Mouse (Mus musculus) kidney, adult 2 months (tissue): Measurements from ENCODE around the gene Wipi1. TPM values are rescaled to one million over a fixed set of nuclear protein-coding genes. Genes with fewer than 3 reads are reported as not detected.

Source experiments
- DNase-seq: peaks from one replicate; pipeline ENCODE4 v3.0.0; 2021
- H3K27ac ChIP-seq: fragments of 200-500 bp; 2 replicates; pipeline ENCODE4 v1.5.1; 2012; ENCODE audit warnings: low read depth, low read length, control low read depth, inconsistent platforms; ENCODE audit not compliant: insufficient read depth
- H3K27me3 ChIP-seq: fragments of 200-500 bp; replicated peaks from 2 replicates; pipeline ENCODE4 v1.6.1; 2012; ENCODE audit warnings: mild to moderate bottlenecking, moderate library complexity, low read length, inconsistent platforms; ENCODE audit not compliant: control insufficient read depth, insufficient read depth
- H3K36me3 ChIP-seq: fragments of 200-500 bp; 2 replicates; pipeline ENCODE4 v1.6.1; 2012; ENCODE audit warnings: mild to moderate bottlenecking, moderate library complexity, low read length, inconsistent platforms; ENCODE audit not compliant: control insufficient read depth, insufficient read depth
- H3K4me1 ChIP-seq: fragments of 200-500 bp; 2 replicates; pipeline ENCODE4 v1.6.1; 2011; ENCODE audit warnings: low read length; ENCODE audit not compliant: control insufficient read depth, insufficient read depth
- H3K4me3 ChIP-seq: fragments of 200-500 bp; 2 replicates; pipeline ENCODE4 v1.5.1; 2011; ENCODE audit warnings: mild to moderate bottlenecking, low read depth, low read length, control low read depth; ENCODE audit not compliant: insufficient read depth
- CTCF ChIP-seq: fragments of 200-500 bp; conservative IDR thresholded peaks from 2 replicates; pipeline ENCODE4 v1.5.1; 2011; ENCODE audit warnings: low read depth, mild to moderate bottlenecking, control low read depth, low read length, moderate library complexity, mixed read lengths; ENCODE audit not compliant: insufficient read depth, insufficient read length
- POLR2A ChIP-seq: fragments of 200-500 bp; IDR thresholded peaks from one replicate; pipeline ENCODE4 v1.6.1; 2011; ENCODE audit warnings: low read depth, low read length, control low read depth
- WGBS: fragments of 180-500 bp; shearing (Covaris S2); methylation state at CpG from one replicate; pipeline ENCODE4 v1.1.7; 2018; 5-methylcytosine and 5-hydroxymethylcytosine counted together
- polyA plus RNA-seq: library from polyadenylated mRNA; depleted of rRNA; stranded (reverse); fragments of >200 nt; gene quantifications from 2 replicates; pipeline ENCODE4 v1.2.3, GENCODE M21; 2012

Wipi1 gene
- polyA plus RNA-seq, 1 experiment = 22.7 TPM

DNA sequence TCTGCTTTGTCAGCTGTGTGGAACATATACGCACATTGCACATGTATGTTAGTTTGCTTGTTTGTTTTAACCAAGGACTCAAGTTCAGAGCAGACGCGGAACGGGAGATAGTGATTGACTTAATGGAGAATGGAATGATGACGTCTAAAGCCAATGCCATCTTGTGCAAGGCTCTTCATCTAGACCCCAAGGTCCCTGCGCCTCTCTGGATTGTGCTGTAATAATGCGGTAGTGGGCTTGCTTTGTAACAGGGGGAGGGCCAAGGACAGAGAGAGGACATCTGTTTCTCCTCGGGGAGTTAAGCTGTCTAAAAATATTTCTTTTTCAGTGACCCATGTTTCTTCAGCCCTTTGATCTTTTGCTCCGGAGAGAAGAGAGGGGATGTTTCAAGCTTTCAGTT, 23.2 kb upstream of the Wipi1 start:
- DNase-seq = no peak
- peaks cover 3% of the 10 kb centered on the region; the same call in 1 of the 2 replicates for H3K4me1 ChIP-seq
- no peaks in the 10 kb centered on the region for H3K36me3 ChIP-seq
- H3K27ac ChIP-seq = no peak overlapping the region
- WGBS = 56% methylated on average over 9 of the region's 9 CpGs
- no peaks in the 10 kb centered on the region for H3K27me3 ChIP-seq
- H3K4me3 ChIP-seq = no peak overlapping the region
- TF ChIP-seq CTCF (no peak), POLR2A (no peak)

DNA sequence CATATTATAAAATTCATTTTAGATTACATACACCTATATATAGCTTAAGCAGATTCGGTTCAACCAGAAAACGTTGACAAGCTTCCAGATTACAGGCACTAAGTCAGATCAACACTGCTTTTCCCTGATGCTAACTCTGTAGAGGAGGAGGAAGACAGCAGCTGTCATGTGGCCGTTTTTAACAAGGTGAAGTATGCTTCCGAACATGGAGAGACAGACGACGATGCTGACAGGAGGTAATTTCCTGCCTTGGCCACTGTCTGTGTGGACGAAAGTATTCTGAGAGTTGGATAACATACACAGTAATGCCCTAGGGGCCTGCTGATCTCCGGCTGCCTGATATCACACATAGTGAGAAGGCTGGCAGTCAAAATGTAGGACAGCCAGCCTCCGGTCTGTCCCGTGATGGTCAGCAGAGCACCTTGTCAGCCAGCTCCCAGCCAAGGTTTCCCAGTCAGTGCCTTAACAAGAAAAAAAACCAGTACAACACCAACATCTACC, 17.3 kb upstream of the Wipi1 start:
- H3K4me1 ChIP-seq = no peaks in the 10 kb centered on the region
- TF ChIP-seq POLR2A = no peak
- no peak for TF ChIP-seq CTCF
- no peak overlapping the region for H3K27ac ChIP-seq
- no peaks in the 10 kb centered on the region for H3K27me3 ChIP-seq
- H3K36me3 ChIP-seq = no peaks in the 10 kb centered on the region
- DNase-seq = no peak
- no peak overlapping the region for H3K4me3 ChIP-seq
- WGBS = 52% methylated on average over 10 of the region's 10 CpGs

DNA sequence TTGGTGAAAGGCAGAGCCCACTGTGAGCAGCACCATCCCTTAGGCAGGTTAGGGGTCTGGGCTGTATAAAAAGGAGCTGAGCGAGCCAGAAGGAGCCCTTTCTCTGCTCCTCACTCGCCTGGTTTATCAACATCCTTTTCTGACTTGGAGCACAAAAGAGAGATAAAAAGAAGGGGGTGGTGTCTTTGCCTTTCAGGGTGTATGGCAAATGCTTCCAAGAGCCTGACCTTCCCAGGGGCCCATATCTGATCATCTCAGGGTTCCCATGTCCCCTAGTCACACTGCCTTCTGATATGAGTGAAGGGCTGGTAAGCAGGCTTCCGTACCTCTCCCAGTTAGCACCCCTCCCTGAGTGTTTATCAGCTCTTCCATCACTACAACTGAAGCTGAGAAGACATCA, 16.3 kb upstream of the Wipi1 start:
- 98% methylated on average over 3 of the region's 3 CpGs for WGBS
- Histone ChIP-seq H3K27ac (no peak overlapping the region), H3K4me3 (no peak overlapping the region), H3K4me1 (peaks cover 3% of the 10 kb centered on the region; the same call in 1 of the 2 replicates), H3K36me3 (no peaks in the 10 kb centered on the region), H3K27me3 (no peaks in the 10 kb centered on the region)
- no peak for TF ChIP-seq POLR2A
- no peak for TF ChIP-seq CTCF
- DNase-seq = no peak

DNA sequence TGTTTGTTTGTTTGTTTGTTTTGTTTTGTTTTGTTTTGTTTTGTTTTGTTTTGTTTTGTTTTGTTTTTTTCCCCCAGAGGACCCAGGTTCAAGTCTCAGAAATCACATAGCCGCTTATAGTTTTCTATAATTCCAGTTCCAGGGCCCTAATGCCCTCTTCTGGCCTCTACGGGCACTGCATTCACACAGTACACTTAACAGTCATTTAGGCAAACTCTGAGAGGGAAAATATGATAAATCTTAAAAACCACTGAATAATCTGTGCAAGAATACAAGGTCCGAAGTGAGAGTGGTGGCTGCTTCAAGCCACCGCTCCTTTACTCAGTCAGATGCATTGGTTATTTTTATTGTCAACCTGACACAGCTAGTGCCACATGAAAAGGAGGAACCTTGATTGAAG, 15.9 kb upstream of the Wipi1 start:
- WGBS = 90% methylated on average over 4 of the region's 4 CpGs
- Histone ChIP-seq H3K4me1 (peaks cover 3% of the 10 kb centered on the region; the same call in 1 of the 2 replicates), H3K36me3 (no peaks in the 10 kb centered on the region), H3K27ac (no peak overlapping the region), H3K4me3 (no peak overlapping the region), H3K27me3 (no peaks in the 10 kb centered on the region)
- DNase-seq = no peak
- peak; percentile 23; the same call in 1 of the 2 replicates for TF ChIP-seq CTCF
- TF ChIP-seq POLR2A = no peak

DNA sequence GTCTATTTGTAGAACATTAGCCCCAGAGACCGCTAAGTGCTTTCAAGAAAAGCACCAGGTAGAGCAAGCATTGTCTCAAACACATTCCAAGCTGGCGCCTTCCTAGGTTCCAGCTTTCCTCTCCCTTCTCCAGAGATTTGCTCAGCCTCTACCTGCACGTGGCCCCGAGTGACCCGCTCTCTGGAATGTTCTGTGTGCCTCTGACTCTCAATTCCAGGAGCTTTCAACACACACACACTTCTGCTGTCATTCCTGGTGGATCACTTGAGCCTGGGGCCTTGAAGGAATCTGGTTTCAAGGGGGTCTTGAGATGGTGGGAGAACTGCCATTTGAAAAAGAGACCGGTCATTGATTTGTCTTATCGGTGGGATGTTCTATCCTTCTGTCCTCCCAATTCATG, 11.5 kb upstream of the Wipi1 start:
- DNase-seq = no peak
- TF ChIP-seq CTCF = no peak
- TF ChIP-seq POLR2A = no peak
- WGBS = 71% methylated on average over 7 of the region's 7 CpGs
- Histone ChIP-seq H3K4me1 (peaks cover 3% of the 10 kb centered on the region; the same call in 1 of the 2 replicates), H3K4me3 (no peak overlapping the region), H3K36me3 (no peaks in the 10 kb centered on the region), H3K27ac (no peak overlapping the region), H3K27me3 (no peaks in the 10 kb centered on the region)

DNA sequence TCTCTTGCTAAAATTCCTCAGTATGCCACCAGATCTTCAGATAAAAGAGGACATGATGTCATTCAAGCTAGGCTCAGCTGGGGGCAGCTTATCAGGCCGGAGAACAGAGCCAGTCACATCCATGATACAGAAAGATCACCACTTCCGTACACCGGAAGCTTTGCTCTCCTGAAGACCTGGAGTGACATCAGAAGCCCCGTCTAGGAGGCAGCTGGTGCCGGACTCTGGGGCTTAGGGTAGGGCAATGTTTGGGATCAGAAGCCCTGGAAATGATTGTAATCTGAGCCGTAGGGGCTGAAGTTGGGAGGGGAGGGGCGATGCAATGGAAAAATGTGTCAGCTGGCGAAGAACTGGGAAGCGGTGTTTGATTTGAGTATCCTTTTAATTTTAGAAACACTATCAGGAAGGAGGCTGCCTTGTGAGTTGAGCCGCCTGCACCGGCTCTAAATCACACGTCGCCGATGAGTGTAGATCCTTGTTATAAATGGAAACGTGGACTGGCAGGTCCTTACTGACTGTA, 10.8 kb upstream of the Wipi1 start:
- peak overlapping the region; percentile 36 for H3K4me3 ChIP-seq
- peaks cover 3% of the 10 kb centered on the region; the same call in 1 of the 2 replicates for H3K4me1 ChIP-seq
- no peaks in the 10 kb centered on the region for H3K36me3 ChIP-seq
- peak; percentile 63 for DNase-seq
- no peak for TF ChIP-seq CTCF
- no peak for TF ChIP-seq POLR2A
- H3K27me3 ChIP-seq = no peaks in the 10 kb centered on the region
- H3K27ac ChIP-seq = peak overlapping the region; percentile 35; the same call in 1 of the 2 replicates
- 15% methylated on average over 15 of the region's 15 CpGs for WGBS

DNA sequence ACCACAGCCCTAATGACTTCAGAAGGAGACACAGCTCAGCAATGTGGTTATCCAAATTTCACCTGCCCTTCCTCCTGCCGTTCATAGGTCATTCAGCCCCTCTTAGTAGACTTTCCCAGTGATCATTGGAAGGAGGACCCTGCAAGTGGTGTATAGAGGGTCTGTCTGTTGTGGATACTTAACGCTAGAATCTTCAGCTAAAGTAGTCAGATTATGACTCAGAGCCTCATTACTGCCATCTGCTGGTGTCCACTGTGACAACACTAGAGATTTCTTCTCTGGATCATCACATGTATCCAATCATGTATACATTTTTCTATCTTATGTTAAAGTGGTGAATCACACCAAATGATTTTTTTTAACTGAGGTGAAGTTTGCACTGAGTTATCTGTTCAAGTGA, 9.4 kb upstream of the Wipi1 start:
- no peak overlapping the region for H3K27ac ChIP-seq
- H3K4me3 ChIP-seq = no peak overlapping the region
- TF ChIP-seq POLR2A (no peak), CTCF (peak; percentile 29; the same call in 1 of the 2 replicates)
- peaks cover 3% of the 10 kb centered on the region; the same call in 1 of the 2 replicates for H3K4me1 ChIP-seq
- DNase-seq = peak; percentile 59
- WGBS = 13% methylated on average over 2 of the region's 2 CpGs
- H3K36me3 ChIP-seq = no peaks in the 10 kb centered on the region
- no peaks in the 10 kb centered on the region for H3K27me3 ChIP-seq
